Mouse (Mus musculus): ENCODE measurements around the gene Rflna. TPM values are rescaled to one million over a fixed set of nuclear protein-coding genes. Genes with fewer than 3 reads are reported as not detected.

The Rflna gene
- total and polyA plus RNA-seq, 2 experiments from 2014 or later, result 7.2 to 10.6 TPM

- no peaks in the 10 kb centered on the region for H3K27me3 ChIP-seq (ENCODE audit: insufficient read depth, low read length)
- H3K36me3 ChIP-seq (ENCODE audit: insufficient read depth, low read length), result no peaks in the 10 kb centered on the region
- WGBS, result 88% methylated on average over 8 of the region's 8 CpGs
- peaks cover 8% of the 10 kb centered on the region for H3K4me1 ChIP-seq (ENCODE audit: insufficient read depth, low read length)
- no peak overlapping the region for H3K9ac ChIP-seq (replicated peaks; ENCODE audit: low read length, poor library complexity, severe bottlenecking)
- no peak overlapping the region for H3K4me2 ChIP-seq (ENCODE audit: low read depth, low read length, poor library complexity, severe bottlenecking)
- no peak for ATAC-seq (ENCODE audit: low FRiP score)
- no peak for TF ChIP-seq CTCF (IDR thresholded peaks at IDR 0.05)
- H3K4me3 ChIP-seq (ENCODE audit: low read depth, low read length), result no peak overlapping the region
- H3K9me3 ChIP-seq (ENCODE audit: low read length), result no peaks in the 10 kb centered on the region
- no peak overlapping the region for H3K27ac ChIP-seq (ENCODE audit: low read depth, low read length)
- no peak for DNase-seq (ENCODE audit: low spot score)
Measured at GRCm38 (mm10) chr5:124961433-124961832, 41.6 kb upstream of the Rflna start.

GRCm38 (mm10) chr5:124962761-124963160 lies 40.3 kb upstream of the Rflna start:
- 56% methylated on average over 7 of the region's 7 CpGs for WGBS
- Histone ChIP-seq H3K27ac (ENCODE audit: low read depth, low read length) (no peak overlapping the region), H3K36me3 (ENCODE audit: insufficient read depth, low read length) (no peaks in the 10 kb centered on the region), H3K9ac (replicated peaks; ENCODE audit: low read length, poor library complexity, severe bottlenecking) (no peak overlapping the region), H3K4me1 (ENCODE audit: insufficient read depth, low read length) (peaks cover 8% of the 10 kb centered on the region), H3K4me3 (ENCODE audit: low read depth, low read length) (no peak overlapping the region), H3K4me2 (ENCODE audit: low read depth, low read length, poor library complexity, severe bottlenecking) (no peak overlapping the region), H3K27me3 (ENCODE audit: insufficient read depth, low read length) (no peaks in the 10 kb centered on the region), H3K9me3 (ENCODE audit: low read length) (no peaks in the 10 kb centered on the region)
- DNase-seq (ENCODE audit: low spot score), result no peak
- no peak for TF ChIP-seq CTCF (IDR thresholded peaks at IDR 0.05)
- ATAC-seq (ENCODE audit: low FRiP score), result no peak

DNA sequence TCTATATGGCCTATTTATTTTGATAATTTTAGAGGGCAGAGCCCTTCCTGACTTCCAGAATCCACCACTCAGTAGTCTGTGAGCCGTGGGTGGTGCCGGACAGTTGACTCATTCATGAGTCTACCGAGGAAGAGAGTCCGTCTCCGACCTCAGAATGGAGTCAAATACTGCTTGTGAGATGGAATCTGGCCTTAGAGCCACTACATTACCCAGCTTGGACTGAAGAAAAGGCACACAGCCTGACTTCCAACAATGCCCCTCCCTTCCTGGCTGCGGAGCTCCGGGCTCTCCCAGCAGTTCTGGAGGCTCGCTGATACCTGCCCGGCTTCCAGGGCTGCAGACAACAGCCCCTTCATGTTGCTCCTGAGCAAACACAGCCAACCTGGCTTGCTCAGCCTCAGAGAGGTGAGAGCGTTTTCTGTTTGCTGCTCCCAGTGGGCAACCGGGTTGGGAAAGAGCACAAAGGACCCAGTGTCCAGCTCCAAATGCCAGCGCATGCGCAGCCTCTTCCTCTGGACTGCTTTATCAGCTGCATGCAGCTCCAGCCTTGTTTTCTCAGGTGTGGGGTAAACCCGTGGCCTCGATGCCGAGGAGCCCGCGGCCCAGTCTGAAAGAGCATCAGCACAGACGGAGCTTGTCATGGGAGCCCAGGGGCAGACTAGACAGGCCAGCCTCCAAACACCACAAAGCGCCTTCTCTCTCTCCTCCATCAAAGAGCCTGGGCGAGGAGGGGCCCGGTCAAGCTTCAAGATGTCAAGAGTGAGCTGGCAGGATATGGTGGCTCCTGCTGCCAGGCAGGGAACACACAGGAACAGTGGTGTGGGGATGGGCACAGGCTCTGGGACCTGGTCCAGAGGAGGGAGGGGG lies 39.0 kb upstream of the Rflna start:
- Histone ChIP-seq H3K9ac (replicated peaks; ENCODE audit: low read length, poor library complexity, severe bottlenecking) (no peak overlapping the region; the same call in 1 of the 2 replicates), H3K4me2 (ENCODE audit: low read depth, low read length, poor library complexity, severe bottlenecking) (peak overlapping the region; percentile 33; the same call in 1 of the 2 replicates)

DNA sequence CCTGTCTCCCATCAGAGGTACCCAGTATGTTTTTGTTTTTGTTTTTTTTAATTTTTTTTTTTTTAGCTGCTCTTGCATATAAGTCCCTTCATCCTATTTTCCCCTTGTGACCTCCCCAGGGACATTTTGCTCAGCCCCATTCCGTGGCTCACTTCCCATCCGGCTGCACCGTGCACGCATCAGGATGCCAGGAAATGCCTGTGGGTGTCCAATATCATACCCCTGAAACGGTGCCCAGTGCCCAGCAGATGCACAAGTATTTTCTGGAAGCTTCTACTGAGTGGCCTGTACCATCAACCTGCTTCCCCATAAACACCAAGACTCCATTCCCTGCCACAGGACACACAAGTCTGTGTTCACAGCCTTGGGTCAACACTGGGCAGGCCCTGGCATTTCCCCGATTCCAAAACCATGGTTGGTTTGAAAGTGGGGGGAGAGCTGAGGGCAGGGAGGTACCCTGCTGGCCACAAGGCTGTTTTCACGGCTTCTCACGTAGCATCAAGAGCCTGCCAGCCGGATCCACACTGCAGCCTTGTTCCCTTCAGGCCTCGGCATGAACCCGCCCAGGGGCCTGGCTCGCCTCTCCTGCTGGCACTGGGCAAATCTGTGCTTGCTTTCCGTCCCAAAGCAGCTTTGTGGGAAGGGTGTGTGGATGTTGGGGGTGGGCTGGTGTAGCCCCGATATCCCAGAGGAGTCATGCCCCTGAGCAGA lies 36.2 kb upstream of the Rflna start:
- no peak for TF ChIP-seq CTCF (IDR thresholded peaks at IDR 0.05)
- H3K4me3 ChIP-seq (ENCODE audit: low read depth, low read length), result no peak overlapping the region
- no peak overlapping the region for H3K9ac ChIP-seq (replicated peaks; ENCODE audit: low read length, poor library complexity, severe bottlenecking)
- peak overlapping the region; percentile 27; the same call in 1 of the 2 replicates for H3K27ac ChIP-seq (ENCODE audit: low read depth, low read length)
- H3K4me1 ChIP-seq (ENCODE audit: insufficient read depth, low read length), result peaks cover 3% of the 10 kb centered on the region; the same call in 1 of the 2 replicates
- no peaks in the 10 kb centered on the region for H3K36me3 ChIP-seq (ENCODE audit: insufficient read depth, low read length)
- no peak overlapping the region for H3K4me2 ChIP-seq (ENCODE audit: low read depth, low read length, poor library complexity, severe bottlenecking)
- DNase-seq (ENCODE audit: low spot score), result peak; percentile 51
- H3K27me3 ChIP-seq (ENCODE audit: insufficient read depth, low read length), result no peaks in the 10 kb centered on the region
- 71% methylated on average over 14 of the region's 14 CpGs for WGBS
- ATAC-seq (ENCODE audit: low FRiP score), result peak; percentile 45; the same call in 1 of the 2 replicates
- no peaks in the 10 kb centered on the region for H3K9me3 ChIP-seq (ENCODE audit: low read length)

More for the DNA sequence above, 39.0 kb upstream of the Rflna start:
- peak overlapping the region; percentile 70 for H3K27ac ChIP-seq (ENCODE audit: low read depth, low read length)
- no peaks in the 10 kb centered on the region for H3K9me3 ChIP-seq (ENCODE audit: low read length)
- WGBS, result 53% methylated on average over 22 of the region's 22 CpGs
- peak; percentile 29; the same call in 1 of the 2 replicates for TF ChIP-seq CTCF (IDR thresholded peaks at IDR 0.05)
- ATAC-seq (ENCODE audit: low FRiP score) (peak; percentile 68), DNase-seq (ENCODE audit: low spot score) (peak; percentile 87)
- H3K4me1 ChIP-seq (ENCODE audit: insufficient read depth, low read length), result peaks cover 8% of the 10 kb centered on the region
- H3K27me3 ChIP-seq (ENCODE audit: insufficient read depth, low read length), result no peaks in the 10 kb centered on the region
- H3K36me3 ChIP-seq (ENCODE audit: insufficient read depth, low read length), result no peaks in the 10 kb centered on the region
- H3K4me3 ChIP-seq (ENCODE audit: low read depth, low read length), result no peak overlapping the region

DNA sequence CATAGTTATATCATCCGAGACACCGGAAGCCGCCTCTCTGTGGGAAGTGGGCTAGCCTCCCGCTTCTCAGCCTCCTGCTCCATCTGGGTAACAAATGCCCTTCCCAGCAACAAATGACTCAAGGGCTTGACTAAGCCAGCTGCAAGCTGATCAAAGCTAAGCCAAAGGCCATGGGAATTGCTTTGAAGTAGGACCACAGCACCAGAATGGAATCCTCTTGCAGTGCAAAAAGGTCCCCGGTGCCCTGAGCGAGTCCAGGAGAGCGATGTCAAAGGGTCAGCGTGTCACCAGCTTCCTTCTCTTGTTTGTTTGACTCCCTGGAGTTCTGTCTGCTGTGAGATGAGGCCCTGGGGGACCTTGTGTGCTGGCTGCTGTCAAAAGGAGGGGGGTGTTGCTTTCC lies 33.2 kb upstream of the Rflna start:
- no peaks in the 10 kb centered on the region for H3K9me3 ChIP-seq (ENCODE audit: low read length)
- no peak overlapping the region for H3K4me2 ChIP-seq (ENCODE audit: low read depth, low read length, poor library complexity, severe bottlenecking)
- no peaks in the 10 kb centered on the region for H3K27me3 ChIP-seq (ENCODE audit: insufficient read depth, low read length)
- DNase-seq (ENCODE audit: low spot score) (no peak), ATAC-seq (ENCODE audit: low FRiP score) (no peak)
- no peak overlapping the region for H3K9ac ChIP-seq (replicated peaks; ENCODE audit: low read length, poor library complexity, severe bottlenecking)
- no peak overlapping the region for H3K4me3 ChIP-seq (ENCODE audit: low read depth, low read length)
- H3K36me3 ChIP-seq (ENCODE audit: insufficient read depth, low read length), result no peaks in the 10 kb centered on the region
- no peak for TF ChIP-seq CTCF (IDR thresholded peaks at IDR 0.05)
- 26% methylated on average over 8 of the region's 8 CpGs for WGBS
- H3K27ac ChIP-seq (ENCODE audit: low read depth, low read length), result no peak overlapping the region
- no peaks in the 10 kb centered on the region for H3K4me1 ChIP-seq (ENCODE audit: insufficient read depth, low read length)

GRCm38 (mm10) chr5:124986222-124986621 lies 16.8 kb upstream of the Rflna start:
- H3K9me3 ChIP-seq (ENCODE audit: low read length), result no peaks in the 10 kb centered on the region
- no peak overlapping the region for H3K27ac ChIP-seq (ENCODE audit: low read depth, low read length)
- no peaks in the 10 kb centered on the region for H3K27me3 ChIP-seq (ENCODE audit: insufficient read depth, low read length)
- no peak overlapping the region for H3K4me2 ChIP-seq (ENCODE audit: low read depth, low read length, poor library complexity, severe bottlenecking)
- ATAC-seq (ENCODE audit: low FRiP score) (no peak), DNase-seq (ENCODE audit: low spot score) (no peak)
- peak; percentile 35; the same call in 1 of the 2 replicates for TF ChIP-seq CTCF (IDR thresholded peaks at IDR 0.05)
- no peak overlapping the region for H3K9ac ChIP-seq (replicated peaks; ENCODE audit: low read length, poor library complexity, severe bottlenecking)
- H3K36me3 ChIP-seq (ENCODE audit: insufficient read depth, low read length), result no peaks in the 10 kb centered on the region
- H3K4me1 ChIP-seq (ENCODE audit: insufficient read depth, low read length), result no peaks in the 10 kb centered on the region
- 91% methylated on average over 5 of the region's 5 CpGs for WGBS
- H3K4me3 ChIP-seq (ENCODE audit: low read depth, low read length), result no peak overlapping the region

Measured in midbrain, postnatal 0 days (tissue).